Mouse (Mus musculus): ENCODE measurements around the gene Copz2. TPM values are rescaled to one million over a fixed set of nuclear protein-coding genes. Genes with fewer than 3 reads are reported as not detected.

Copz2 gene
- polyA plus RNA-seq, 1 experiment = 120 TPM

GRCm38 (mm10) chr11:96895886-96896285, 46.2 kb downstream of the Copz2 start:
- Histone ChIP-seq H3K36me3 (ENCODE audit: control insufficient read depth, insufficient read depth) (no peaks in the 10 kb centered on the region), H3ac (ENCODE audit: control insufficient read depth, insufficient read length) (no peak overlapping the region), H3K4me3 (no peak overlapping the region), H3K4me2 (ENCODE audit: low read depth) (peak overlapping the region; percentile 13), H3K27me3 (ENCODE audit: control insufficient read depth, insufficient read depth, insufficient read length) (no peaks in the 10 kb centered on the region), H3K79me2 (ENCODE audit: control insufficient read depth, insufficient read depth) (no peaks in the 10 kb centered on the region)
- no peak for TF ChIP-seq E2F4 (IDR thresholded peaks at IDR 0.05; ENCODE audit: insufficient read depth)
- no peak for TF ChIP-seq POLR2A (IDR thresholded peaks at IDR 0.05; ENCODE audit: insufficient read length, low read depth)
- TF ChIP-seq REST (IDR thresholded peaks at IDR 0.05; ENCODE audit: insufficient read depth, insufficient read length) = no peak
- TF ChIP-seq SRF (IDR thresholded peaks at IDR 0.05; ENCODE audit: control insufficient read depth, insufficient read length, low read depth) = no peak
- TF ChIP-seq POLR2AphosphoS2 (IDR thresholded peaks at IDR 0.05; ENCODE audit: insufficient read length, low read depth) = no peak
- no peak for TF ChIP-seq TCF12 (IDR thresholded peaks at IDR 0.05; ENCODE audit: insufficient read depth, poor library complexity, severe bottlenecking)
- no peak for TF ChIP-seq MYOD1 (IDR thresholded peaks at IDR 0.05; ENCODE audit: control insufficient read depth in 1 of 3, insufficient read length in 2 of 3, low read depth in 2 of 3)
- TF ChIP-seq USF1 (IDR thresholded peaks at IDR 0.05; ENCODE audit: low read depth) = no peak
- no peak for TF ChIP-seq MAX (IDR thresholded peaks at IDR 0.05; ENCODE audit: low read depth)
- no peak for TF ChIP-seq CEBPB (IDR thresholded peaks at IDR 0.05; ENCODE audit: insufficient read depth, poor library complexity, severe bottlenecking)

DNA sequence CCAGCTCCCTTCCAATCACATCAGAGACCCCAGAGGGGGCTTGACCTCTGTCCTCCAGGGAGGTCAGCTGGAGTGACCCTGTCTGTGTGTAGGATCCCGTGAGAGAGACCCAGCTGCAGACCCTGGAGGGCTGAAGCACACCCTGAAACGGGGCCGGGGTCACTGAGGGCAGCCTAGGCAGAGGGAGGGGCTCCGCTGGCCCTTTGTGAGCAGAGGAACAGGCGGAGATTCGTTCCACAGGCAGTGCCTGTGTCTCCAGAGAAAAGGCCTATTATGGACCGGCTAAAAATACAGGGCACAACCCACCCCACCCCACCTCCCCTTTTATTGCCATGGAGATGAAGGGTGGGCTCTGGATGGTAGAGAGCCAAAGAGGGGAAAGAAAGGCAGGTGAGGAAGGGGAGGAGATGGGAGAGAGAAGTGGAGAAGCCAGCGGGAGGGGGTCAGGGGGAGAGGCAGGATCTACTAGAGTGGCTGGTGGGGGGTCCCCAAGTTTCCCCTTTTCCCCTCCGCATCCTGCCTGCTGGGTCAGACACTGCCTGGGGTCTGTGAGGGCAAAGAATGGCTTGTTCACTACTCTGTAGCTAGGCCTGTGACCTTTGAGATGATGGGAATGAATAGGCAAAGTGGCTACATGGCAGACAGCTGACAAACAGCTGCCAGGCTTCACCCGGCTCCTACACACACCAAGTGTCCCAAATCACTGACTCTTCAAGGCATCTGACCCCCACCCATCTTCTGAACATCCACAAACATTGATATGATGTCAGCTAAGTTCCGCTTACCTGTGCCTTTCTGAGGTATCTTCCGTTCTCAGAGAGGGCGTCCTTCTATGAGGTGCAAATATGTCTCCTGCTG, 50.0 kb downstream of the Copz2 start:
- no peaks in the 10 kb centered on the region for H3K79me2 ChIP-seq (ENCODE audit: control insufficient read depth, insufficient read depth)
- H3K4me2 ChIP-seq (ENCODE audit: low read depth) = no peak overlapping the region
- TF ChIP-seq POLR2AphosphoS2 (IDR thresholded peaks at IDR 0.05; ENCODE audit: insufficient read length, low read depth) (no peak), MYOG (IDR thresholded peaks at IDR 0.05; ENCODE audit: control insufficient read depth in 1 of 3, insufficient read depth in 1 of 3, insufficient read length in 2 of 3, low read depth in 2 of 3) (peak; percentile 9 to 70 (median 21)), MYOD1 (IDR thresholded peaks at IDR 0.05; ENCODE audit: control insufficient read depth in 1 of 3, insufficient read length in 2 of 3, low read depth in 2 of 3) (peak in 2 of 3 experiments; percentile 62 to 81), REST (IDR thresholded peaks at IDR 0.05; ENCODE audit: insufficient read depth, insufficient read length) (no peak), POLR2A (IDR thresholded peaks at IDR 0.05; ENCODE audit: insufficient read length, low read depth) (no peak), MAX (IDR thresholded peaks at IDR 0.05; ENCODE audit: low read depth) (no peak)
- H3K36me3 ChIP-seq (ENCODE audit: control insufficient read depth, insufficient read depth) = no peaks in the 10 kb centered on the region
- no peak overlapping the region for H3ac ChIP-seq (ENCODE audit: control insufficient read depth, insufficient read length)
- H3K27me3 ChIP-seq (ENCODE audit: control insufficient read depth, insufficient read depth, insufficient read length) = no peaks in the 10 kb centered on the region
- H3K4me3 ChIP-seq = no peak overlapping the region

DNA sequence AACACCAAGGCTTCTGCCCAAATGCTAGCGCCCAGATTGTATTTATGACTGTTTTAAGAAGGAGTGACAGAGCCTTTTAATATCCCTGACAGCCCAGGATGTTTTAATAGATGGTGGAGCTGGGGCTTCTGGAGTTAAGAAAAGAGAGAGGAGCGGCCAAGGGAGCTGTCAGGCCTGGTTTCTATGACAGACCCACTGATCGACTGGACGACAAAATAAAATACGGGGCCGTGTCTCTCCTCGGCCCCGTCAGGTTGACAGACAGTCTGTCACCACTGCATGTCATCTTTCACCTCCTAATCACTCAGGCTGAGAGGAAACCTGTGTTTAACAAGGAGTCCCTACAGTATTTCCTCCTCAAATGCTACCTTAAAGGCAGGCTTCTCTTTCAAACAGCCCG, 51.7 kb downstream of the Copz2 start:
- Histone ChIP-seq H3K27me3 (ENCODE audit: control insufficient read depth, insufficient read depth, insufficient read length) (no peaks in the 10 kb centered on the region), H3ac (ENCODE audit: control insufficient read depth, insufficient read length) (no peak overlapping the region), H3K4me3 (no peak overlapping the region), H3K79me2 (ENCODE audit: control insufficient read depth, insufficient read depth) (no peaks in the 10 kb centered on the region), H3K4me2 (ENCODE audit: low read depth) (no peak overlapping the region), H3K36me3 (ENCODE audit: control insufficient read depth, insufficient read depth) (no peaks in the 10 kb centered on the region)
- no peak for TF ChIP-seq POLR2AphosphoS2 (IDR thresholded peaks at IDR 0.05; ENCODE audit: insufficient read length, low read depth)

- no peaks in the 10 kb centered on the region for H3K36me3 ChIP-seq (ENCODE audit: control insufficient read depth, insufficient read depth)
- H3K79me2 ChIP-seq (ENCODE audit: control insufficient read depth, insufficient read depth) = no peaks in the 10 kb centered on the region
- H3K4me3 ChIP-seq = no peak overlapping the region
- H3ac ChIP-seq (ENCODE audit: control insufficient read depth, insufficient read length) = no peak overlapping the region
- no peaks in the 10 kb centered on the region for H3K27me3 ChIP-seq (ENCODE audit: control insufficient read depth, insufficient read depth, insufficient read length)
- H3K4me2 ChIP-seq (ENCODE audit: low read depth) = no peak overlapping the region
- TF ChIP-seq MYOG (IDR thresholded peaks at IDR 0.05; ENCODE audit: control insufficient read depth in 1 of 3, insufficient read depth in 1 of 3, insufficient read length in 2 of 3, low read depth in 2 of 3) (peak in 2 of 3 experiments; percentile 38 to 51), CEBPB (IDR thresholded peaks at IDR 0.05; ENCODE audit: insufficient read depth, poor library complexity, severe bottlenecking) (no peak), POLR2A (IDR thresholded peaks at IDR 0.05; ENCODE audit: insufficient read length, low read depth) (no peak), MYOD1 (IDR thresholded peaks at IDR 0.05; ENCODE audit: control insufficient read depth in 1 of 3, insufficient read length in 2 of 3, low read depth in 2 of 3) (peak in 1 of 3 experiments; percentile 70), REST (IDR thresholded peaks at IDR 0.05; ENCODE audit: insufficient read depth, insufficient read length) (no peak)
Measured at GRCm38 (mm10) chr11:96902639-96903635, 53.3 kb downstream of the Copz2 start.

DNA sequence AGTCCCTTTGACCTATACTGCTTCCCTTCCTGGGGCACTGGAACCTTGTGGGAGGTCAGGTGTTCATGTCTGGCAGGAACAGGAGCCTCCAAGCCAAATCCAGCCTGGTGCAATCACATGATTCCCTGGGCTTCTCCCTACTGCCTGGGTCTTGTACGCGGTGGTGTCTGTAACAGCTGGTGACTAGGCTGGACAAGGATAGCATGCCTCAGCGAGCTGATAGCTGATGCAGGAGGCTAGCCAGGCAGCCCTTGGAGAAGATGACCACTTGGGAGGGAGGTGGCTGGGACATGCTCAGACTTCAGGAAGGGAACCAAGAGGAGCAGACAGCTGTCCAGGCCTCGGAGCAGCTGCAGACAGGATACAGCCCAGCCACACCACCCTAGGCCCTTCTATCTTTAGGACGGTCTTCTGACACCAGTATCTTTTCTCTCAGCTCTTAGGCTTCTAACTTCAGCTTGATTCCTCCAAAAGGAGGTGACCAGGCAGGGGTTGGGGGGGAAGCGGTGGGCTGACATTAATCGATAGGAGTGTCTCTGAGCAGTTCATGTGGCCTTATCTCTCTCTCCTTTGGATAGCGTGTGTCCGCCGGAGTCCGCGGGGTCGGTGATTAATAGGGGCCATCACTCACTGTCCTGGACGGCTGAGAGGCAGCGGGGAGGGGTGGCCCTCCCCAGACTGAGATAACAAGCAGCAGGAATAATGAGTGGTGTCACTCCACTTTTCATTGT, 56.9 kb downstream of the Copz2 start:
- Histone ChIP-seq H3ac (ENCODE audit: control insufficient read depth, insufficient read length) (no peak overlapping the region), H3K4me2 (ENCODE audit: low read depth) (peak overlapping the region; percentile 71)

More for the DNA sequence above, 56.9 kb downstream of the Copz2 start:
- TF ChIP-seq CEBPB (IDR thresholded peaks at IDR 0.05; ENCODE audit: insufficient read depth, poor library complexity, severe bottlenecking) = no peak
- TF ChIP-seq MYOG (IDR thresholded peaks at IDR 0.05; ENCODE audit: control insufficient read depth in 1 of 3, insufficient read depth in 1 of 3, insufficient read length in 2 of 3, low read depth in 2 of 3) = peak; percentile 96 to 99 (median 98)
- TF ChIP-seq MYOD1 (IDR thresholded peaks at IDR 0.05; ENCODE audit: control insufficient read depth in 1 of 3, insufficient read length in 2 of 3, low read depth in 2 of 3) = peak; percentile 84 to 99 (median 96)
- peak; percentile 31 for TF ChIP-seq USF1 (IDR thresholded peaks at IDR 0.05; ENCODE audit: low read depth)
- no peak for TF ChIP-seq REST (IDR thresholded peaks at IDR 0.05; ENCODE audit: insufficient read depth, insufficient read length)
- peak; percentile 75 for TF ChIP-seq POLR2AphosphoS2 (IDR thresholded peaks at IDR 0.05; ENCODE audit: insufficient read length, low read depth)
- TF ChIP-seq TCF3 (IDR thresholded peaks at IDR 0.05; ENCODE audit: insufficient read length, low read depth) = peak; percentile 77
- TF ChIP-seq SRF (IDR thresholded peaks at IDR 0.05; ENCODE audit: control insufficient read depth, insufficient read length, low read depth) = no peak
- TF ChIP-seq POLR2A (IDR thresholded peaks at IDR 0.05; ENCODE audit: insufficient read length, low read depth) = peak; percentile 47
- TF ChIP-seq E2F4 (IDR thresholded peaks at IDR 0.05; ENCODE audit: insufficient read depth) = no peak
- no peak for TF ChIP-seq MAX (IDR thresholded peaks at IDR 0.05; ENCODE audit: low read depth)
- TF ChIP-seq TCF12 (IDR thresholded peaks at IDR 0.05; ENCODE audit: insufficient read depth, poor library complexity, severe bottlenecking) = peak; percentile 29
- Histone ChIP-seq H3K36me3 (ENCODE audit: control insufficient read depth, insufficient read depth) (no peaks in the 10 kb centered on the region), H3K79me2 (ENCODE audit: control insufficient read depth, insufficient read depth) (no peaks in the 10 kb centered on the region), H3K4me3 (no peak overlapping the region), H3K27me3 (ENCODE audit: control insufficient read depth, insufficient read depth, insufficient read length) (no peaks in the 10 kb centered on the region)
